ENCODE assay signal across 8 mouse cellular contexts in genomic region chr17:80391423-80392403, GRCm38 (mm10). TPM values are rescaled to one million over a fixed set of nuclear protein-coding genes. Genes with fewer than 3 reads are reported as not detected.
DNase-seq lines count a peak whose midpoint lies in the region; ATAC-seq lines count a peak whose summit lies in the region.

No protein-coding gene starts in this region.

- peak overlapping the region; percentile 81 for H3K4me2 ChIP-seq in heart, embryonic 16.5 days (ENCODE audit: low read depth, low read length)
- peak overlapping the region; percentile 66 for H3K4me2 ChIP-seq in lung, embryonic 15.5 days
- H3K4me2 ChIP-seq in neural tube, embryonic 14.5 days (ENCODE audit: low read depth, low read length): peak overlapping the region; percentile 59

- 12% methylated on average over 17 of the region's 17 CpGs for WGBS in heart, embryonic 16.5 days
- WGBS in lung, embryonic 15.5 days: 10% methylated on average over 17 of the region's 17 CpGs
- 14% methylated on average over 17 of the region's 17 CpGs for WGBS in neural tube, embryonic 14.5 days

- H3K4me1 ChIP-seq in heart, embryonic 16.5 days (ENCODE audit: control insufficient read depth, insufficient read depth, low read length): peaks cover 3% of the 10 kb centered on the region; the same call in 1 of the 2 replicates
- H3K4me1 ChIP-seq in lung, embryonic 15.5 days: peaks cover 6% of the 10 kb centered on the region; the same call in 1 of the 2 replicates
- H3K4me1 ChIP-seq in neural tube, embryonic 14.5 days (ENCODE audit: control insufficient read depth, insufficient read depth, low read length): no peaks in the 10 kb centered on the region

- DNase-seq in CD4-positive helper T cell, adult 2 months (ENCODE audit: low read depth, low spot score): peak; percentile 89
- DNase-seq in adrenal gland, adult 8-10 months: peak; percentile 38
- DNase-seq in kidney, postnatal 10 days: peak; percentile 77
- DNase-seq in thymus, postnatal 0 days (ENCODE audit: low spot score): peak; percentile 89

- peak; percentile 71 for ATAC-seq in erythroid progenitor cell, adult 5-6 weeks (replicated peaks; ENCODE audit: low FRiP score, poor library complexity, severe bottlenecking)
- ATAC-seq in heart, embryonic 16.5 days (replicated peaks; ENCODE audit: extremely low read depth, insufficient read depth, low FRiP score): peak; percentile 89
- peak; percentile 95 for ATAC-seq in lung, embryonic 15.5 days (ENCODE audit: borderline replicate concordance, extremely low read depth, low FRiP score, low TSS enrichment)
- ATAC-seq in neural tube, embryonic 14.5 days (ENCODE audit: low read depth): peak; percentile 84

- H3K27me3 ChIP-seq in heart, embryonic 16.5 days (ENCODE audit: control insufficient read depth, insufficient read depth, low read length): no peaks in the 10 kb centered on the region
- H3K27me3 ChIP-seq in lung, embryonic 15.5 days: no peaks in the 10 kb centered on the region
- no peaks in the 10 kb centered on the region for H3K27me3 ChIP-seq in neural tube, embryonic 14.5 days (ENCODE audit: control insufficient read depth, insufficient read depth, low read length)

- no peaks in the 10 kb centered on the region for H3K9me3 ChIP-seq in heart, embryonic 16.5 days (replicated peaks; ENCODE audit: control insufficient read depth, low read length)
- H3K9me3 ChIP-seq in lung, embryonic 15.5 days: no peaks in the 10 kb centered on the region
- no peaks in the 10 kb centered on the region for H3K9me3 ChIP-seq in neural tube, embryonic 14.5 days (ENCODE audit: control insufficient read depth, low read length)

- H3K27ac ChIP-seq in heart, embryonic 16.5 days (ENCODE audit: low read length): no peak overlapping the region
- 0 out of 2 replicates have a peak overlapping the region, but pooled peaks have one; percentile 2 for H3K27ac ChIP-seq in lung, embryonic 15.5 days
- H3K27ac ChIP-seq in neural tube, embryonic 14.5 days (ENCODE audit: low read depth, low read length): no peak overlapping the region

- H3K9ac ChIP-seq in heart, embryonic 16.5 days (ENCODE audit: low read length): peak overlapping the region; percentile 45
- H3K9ac ChIP-seq in lung, embryonic 15.5 days: peak overlapping the region; percentile 23
- H3K9ac ChIP-seq in neural tube, embryonic 14.5 days (replicated peaks; ENCODE audit: low read depth, low read length): 0 out of 2 replicates have a peak overlapping the region, but pooled peaks have one; percentile 28

- no peaks in the 10 kb centered on the region for H3K36me3 ChIP-seq in heart, embryonic 16.5 days (ENCODE audit: control insufficient read depth, insufficient read depth)
- no peaks in the 10 kb centered on the region for H3K36me3 ChIP-seq in lung, embryonic 15.5 days
- H3K36me3 ChIP-seq in neural tube, embryonic 14.5 days (ENCODE audit: control insufficient read depth, insufficient read depth, low read length): no peaks in the 10 kb centered on the region

- H3K4me3 ChIP-seq in heart, embryonic 16.5 days (ENCODE audit: low read length): peak overlapping the region; percentile 56
- H3K4me3 ChIP-seq in lung, embryonic 15.5 days: peak overlapping the region; percentile 45
- peak overlapping the region; percentile 38 for H3K4me3 ChIP-seq in neural tube, embryonic 14.5 days (ENCODE audit: low read depth, low read length)

RNA-seq across cellular contexts. Expression of gene Gm10190, which starts 18.4 kb away (rescaled TPM):
- 1 to 10 TPM in 2 of 4 experiments, not detected in 2; 2.3 to 2.8 TPM for total RNA-seq in adrenal gland, adult 8-10 months (2022)
- not detected in 2 replicates for total RNA-seq in erythroid progenitor cell, adult 5-6 weeks (2015; ENCODE audit: low replicate concordance)
- not detected in 2 replicates for total RNA-seq in erythroid progenitor cell, adult 5-6 weeks (2017; ENCODE audit: low replicate concordance)
- polyA plus RNA-seq in heart, embryonic 16.5 days (2015; fragmentation: Nextera tagmentation; extraction: Ambion mirVana): 0.79 and 1.3 TPM in 2 replicates
- polyA plus RNA-seq in lung, embryonic 15.5 days (2015; fragmentation: Nextera tagmentation; extraction: Ambion mirVana): 1.2 and 2.0 TPM in 2 replicates
- 2.1 and 2.5 TPM in 2 replicates for polyA plus RNA-seq in neural tube, embryonic 14.5 days (2014; fragmentation: Nextera tagmentation; extraction: Ambion mirVana)
- polyA plus RNA-seq in thymus, postnatal 0 days (2015; fragmentation: Nextera tagmentation; extraction: Ambion mirVana): 1.5 and 1.6 TPM in 2 replicates

Comparison
In these comparisons a context has a peak if more than half of its experiments do, and no peak if none do; other contexts are left out.
1. DNase-seq: peak in every context shown above with its lines; median percentile 89 in CD4-positive helper T cell, adult 2 months; 89 in thymus, postnatal 0 days; 77 in kidney, postnatal 10 days; 38 in adrenal gland, adult 8-10 months.